Mouse (Mus musculus) adipose tissue, adult 10 weeks (tissue): ENCODE measurements around the gene Rgs19. TPM values are rescaled to one million over a fixed set of nuclear protein-coding genes. Genes with fewer than 3 reads are reported as not detected.

Source experiments
- polyA plus RNA-seq: library from polyadenylated mRNA; stranded (reverse); fragments of 350-450 nt; fragmentation: Illumina TruSeq; extraction: RNeasy Lipid Tissue Mini Kit (QIAGEN cat#74804); gene quantifications from one replicate; pipeline ENCODE4 v1.2.3, GENCODE M21; 2014; ENCODE audit warnings: low read depth, low replicate concordance

Rgs19 gene
- polyA plus RNA-seq, result 22.9 TPM

GRCm38 (mm10) chr2:181693339-181694280, at the start of gene Rgs19:
Rgs19 (minus strand) TSS chr2:181693977.

DNA sequence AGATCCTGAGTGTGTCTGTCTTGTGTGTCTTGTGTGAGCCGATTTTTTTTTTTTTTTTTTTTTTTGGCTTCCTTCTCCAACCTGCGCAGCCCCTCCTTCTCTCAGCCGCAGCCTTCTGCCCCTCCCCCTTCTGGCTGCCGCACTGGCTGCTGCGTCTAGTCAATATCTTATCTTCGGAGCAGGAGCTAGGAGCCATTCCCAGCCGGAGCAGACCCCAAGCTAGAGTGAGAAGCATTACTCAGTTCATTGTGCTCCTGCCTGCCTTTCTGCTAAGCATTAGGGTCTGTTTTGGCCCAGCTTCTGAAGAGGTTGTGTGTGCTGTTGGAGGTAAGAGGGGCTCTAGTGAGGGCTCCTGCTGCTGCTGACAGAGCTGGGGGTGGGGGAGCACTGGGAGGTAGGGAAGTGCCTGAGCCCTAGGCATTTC, 21.1 kb upstream of the Rgs19 start, which contains the start of gene Oprl1:
Gene Oprl1, plus strand, starts transcription at position 114 of the 424 bp plus-strand sequence.

DNA sequence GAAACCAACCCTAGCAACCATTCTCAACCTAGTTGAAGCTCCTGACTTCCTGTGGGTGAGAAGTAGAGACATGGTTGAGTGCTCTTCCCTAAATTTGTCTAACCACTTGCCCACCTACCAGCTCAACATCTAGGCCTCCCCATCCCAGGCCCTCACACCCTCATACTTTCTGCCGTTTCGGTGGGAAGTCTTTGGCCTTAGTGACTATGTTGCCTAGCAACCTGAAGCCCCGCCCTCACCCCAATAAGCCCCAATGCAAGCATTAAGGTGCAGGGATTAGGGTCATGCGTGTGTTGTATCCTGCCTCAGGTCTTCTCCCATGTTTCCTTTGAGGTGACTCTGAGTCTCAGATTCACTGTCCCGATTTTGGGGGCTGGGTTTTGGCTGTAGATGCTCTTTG, 4.5 kb upstream of the Rgs19 start, which contains the start of gene Lkaaear1:
Gene Lkaaear1, minus strand, starts transcription at position 202 of the 400 bp plus-strand sequence.

DNA sequence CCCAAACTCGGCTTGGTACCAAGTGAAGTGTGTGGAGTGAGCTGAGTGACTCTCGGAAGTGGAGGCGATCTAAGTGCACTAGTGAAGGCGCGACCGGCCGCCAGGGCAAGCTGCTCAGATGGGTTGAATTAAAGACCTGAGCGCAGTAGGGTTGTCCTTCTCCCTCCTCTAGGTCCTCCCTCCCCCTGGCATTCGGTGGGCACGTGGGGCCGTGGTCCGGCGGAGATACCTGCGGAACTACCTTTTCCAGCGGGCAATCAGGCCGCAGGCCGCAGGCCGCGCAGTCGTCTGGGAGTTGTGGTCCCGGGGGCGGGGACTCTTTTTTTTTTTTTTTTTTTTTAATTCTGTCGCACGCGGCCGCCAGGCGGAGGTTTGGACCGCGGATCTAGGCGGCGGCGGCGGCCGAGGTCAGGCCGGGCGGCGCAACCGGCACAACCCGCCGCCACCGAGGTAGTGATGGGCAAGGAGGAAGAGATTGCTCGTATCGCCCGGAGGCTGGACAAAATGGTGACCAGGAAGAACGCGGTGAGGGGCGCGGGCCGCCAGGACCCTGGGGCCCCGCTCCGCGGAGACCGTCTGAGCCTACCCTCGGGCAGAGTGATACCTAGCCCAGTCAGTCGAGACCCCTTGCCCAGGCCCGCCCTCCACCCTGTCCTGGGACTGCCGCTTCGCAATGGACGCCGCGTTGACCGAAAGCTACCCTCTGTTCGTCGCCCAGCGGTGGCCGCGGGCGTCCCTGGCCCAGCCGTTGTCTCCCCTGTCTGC, 13.6 kb downstream of the Rgs19 start, which contains the start of gene Tcea2:
Gene Tcea2, plus strand, starts transcription at position 360 of the 765 bp plus-strand sequence.

DNA sequence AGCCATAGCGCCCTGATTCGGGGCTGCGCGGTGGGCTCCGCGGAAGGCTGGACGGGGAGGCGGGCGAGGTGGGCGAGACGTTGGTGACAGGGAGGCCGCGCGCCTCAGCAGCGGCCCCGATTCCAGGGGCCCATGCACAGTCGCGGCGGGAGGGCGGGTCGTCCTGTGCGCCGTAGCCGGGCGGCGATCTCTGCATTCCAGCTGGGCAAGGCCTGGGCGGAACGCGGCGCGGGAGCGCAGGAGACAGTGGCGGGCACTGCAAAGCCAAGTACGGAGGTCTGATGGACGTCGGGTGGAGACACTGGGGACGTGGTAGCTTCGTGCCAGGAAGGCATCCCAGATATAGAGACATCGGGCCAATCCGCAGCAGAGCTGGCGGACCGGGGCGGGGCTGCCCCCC, 22.5 kb downstream of the Rgs19 start, which contains the start of gene Sox18:
Gene Sox18, minus strand, starts transcription at position 315 of the 400 bp plus-strand sequence.

GRCm38 (mm10) chr2:181656734-181657133, 37.0 kb downstream of the Rgs19 start, which contains the start of gene Gm29797:
Gm29797 (plus strand) TSS chr2:181657034.

Other genes starting within 250 kb of the Rgs19 start
- 6.7 TPM for gene Zbtb46, start 234.6 kb downstream of the Rgs19 start, polyA plus RNA-seq
- gene Abhd16b, start 200.8 kb downstream of the Rgs19 start, polyA plus RNA-seq, result 1.0 TPM
- gene Tpd52l2, start 196.8 kb downstream of the Rgs19 start, polyA plus RNA-seq, result 82.0 TPM
- gene Dnajc5, start 173.5 kb downstream of the Rgs19 start, polyA plus RNA-seq, result 60.9 TPM
- gene Uckl1, start 109.1 kb downstream of the Rgs19 start, polyA plus RNA-seq, result 70.3 TPM
- gene Prpf6, start 102.1 kb downstream of the Rgs19 start, polyA plus RNA-seq, result 51.2 TPM
- 46.6 TPM for gene Zfp512b, start 101.2 kb downstream of the Rgs19 start, polyA plus RNA-seq
- 36.7 TPM for gene Samd10, start 94.8 kb downstream of the Rgs19 start, polyA plus RNA-seq
- not detected for gene Gm29797, start 36.9 kb downstream of the Rgs19 start, polyA plus RNA-seq
- gene Sox18, start 22.3 kb downstream of the Rgs19 start, polyA plus RNA-seq, result 17.8 TPM
- gene Tcea2, start 13.7 kb downstream of the Rgs19 start, polyA plus RNA-seq, result 20.2 TPM
- 6.0 TPM for gene Lkaaear1, start 4.5 kb upstream of the Rgs19 start, polyA plus RNA-seq
- gene Oprl1, start 21.0 kb upstream of the Rgs19 start, polyA plus RNA-seq, result 0.30 TPM
- gene Myt1, start 69.4 kb upstream of the Rgs19 start, polyA plus RNA-seq, result not detected
- 30.4 TPM for gene Pcmtd2, start 143.9 kb upstream of the Rgs19 start, polyA plus RNA-seq
- gene Polr3k, start 170.4 kb upstream of the Rgs19 start, polyA plus RNA-seq, result 20.3 TPM